Mouse (Mus musculus) C2C12 (cell line): ENCODE results near the gene Praf2. TPM values are rescaled to one million over a fixed set of nuclear protein-coding genes. Genes with fewer than 3 reads are reported as not detected.

Experiments used
- H3K27me3 ChIP-seq: one replicate; pipeline ENCODE4 v1.6.1; 2011; ENCODE audit not compliant: control insufficient read depth, insufficient read depth, insufficient read length
- H3K36me3 ChIP-seq: one replicate; pipeline ENCODE4 v1.6.1; 2011; ENCODE audit not compliant: control insufficient read depth, insufficient read depth
- H3K4me3 ChIP-seq: one replicate; pipeline ENCODE4 v1.5.1; 2011; ENCODE audit warnings: mild to moderate bottlenecking, control low read depth; ENCODE audit not compliant: poor library complexity, insufficient read depth, severe bottlenecking
- H3K79me2 ChIP-seq: one replicate; pipeline ENCODE4 v1.6.1; 2011; ENCODE audit not compliant: control insufficient read depth, insufficient read depth
- H3K79me3 ChIP-seq: one replicate; pipeline ENCODE4 v1.6.1; 2011; ENCODE audit warnings: low read depth, control low read depth
- H3ac ChIP-seq: one replicate; pipeline ENCODE3; 2011; ENCODE audit warnings: low read depth; ENCODE audit not compliant: control insufficient read depth, insufficient read length
- CEBPB ChIP-seq: IDR thresholded peaks from one replicate; pipeline ENCODE4 v1.6.1; 2011; ENCODE audit warnings: low read depth, mild to moderate bottlenecking, control low read depth, moderate library complexity
- CTCF ChIP-seq: IDR thresholded peaks from one replicate; pipeline ENCODE4 v1.5.1; 2011; ENCODE audit not compliant: control insufficient read depth, insufficient read depth, insufficient read length
- FOSL1 ChIP-seq: IDR thresholded peaks from one replicate; pipeline ENCODE4 v1.8.0; 2011; ENCODE audit warnings: mild to moderate bottlenecking, low read length; ENCODE audit not compliant: poor library complexity, insufficient read depth, severe bottlenecking
- MAX ChIP-seq: IDR thresholded peaks from one replicate; pipeline ENCODE4 v1.6.1; 2011; ENCODE audit warnings: mild to moderate bottlenecking, control low read depth
- MYOD1 ChIP-seq: IDR thresholded peaks from one replicate; pipeline ENCODE4 v1.6.1; 2011; ENCODE audit warnings: low read depth; ENCODE audit not compliant: control insufficient read depth, insufficient read length
- MYOG ChIP-seq: IDR thresholded peaks from one replicate; pipeline ENCODE4 v1.6.1; 2011; ENCODE audit not compliant: control insufficient read depth, insufficient read length; ENCODE audit errors: extremely low read depth
- USF1 ChIP-seq: IDR thresholded peaks from one replicate; pipeline ENCODE4 v1.6.1; 2011; ENCODE audit warnings: low read depth, mild to moderate bottlenecking, control low read depth, moderate library complexity
- polyA plus RNA-seq: library from polyadenylated mRNA; unstranded; fragments of >200 nt; fragmentation: generic; extraction: Trizol; gene quantifications from one replicate; pipeline ENCODE4 v1.2.1, GENCODE M21; 2012; ENCODE audit warnings: missing spikeins

Gene Praf2
- polyA plus RNA-seq, 1 experiment: 93.9 TPM

GRCm38 (mm10) chrX:7772766-7773165, 44.5 kb downstream of the Praf2 start:
- no peak overlapping the region for H3K4me3 ChIP-seq
- TF ChIP-seq USF1 (no peak), MYOD1 (no peak), FOSL1 (no peak), MAX (no peak), CTCF (no peak), MYOG (no peak)
- H3K27me3 ChIP-seq: no peaks in the 10 kb centered on the region
- no peaks in the 10 kb centered on the region for H3K79me2 ChIP-seq
- no peaks in the 10 kb centered on the region for H3K79me3 ChIP-seq
- no peak overlapping the region for H3ac ChIP-seq
- H3K36me3 ChIP-seq: peaks cover 31% of the 10 kb centered on the region

- H3ac ChIP-seq: no peak overlapping the region
- TF ChIP-seq MYOG: no peak
- TF ChIP-seq CTCF: no peak
- TF ChIP-seq USF1: no peak
- H3K27me3 ChIP-seq: no peaks in the 10 kb centered on the region
- H3K79me3 ChIP-seq: no peaks in the 10 kb centered on the region
- no peak overlapping the region for H3K4me3 ChIP-seq
- H3K36me3 ChIP-seq: peaks cover 14% of the 10 kb centered on the region
- no peaks in the 10 kb centered on the region for H3K79me2 ChIP-seq
These were observed 47.4 kb downstream of the Praf2 start for GRCm38 (mm10) chrX:7775501-7776205.

GRCm38 (mm10) chrX:7776329-7777082, 48.3 kb downstream of the Praf2 start:
- H3K27me3 ChIP-seq: no peaks in the 10 kb centered on the region
- TF ChIP-seq CTCF: peak; percentile 21
- no peak for TF ChIP-seq FOSL1
- TF ChIP-seq MAX: no peak
- no peak for TF ChIP-seq CEBPB
- TF ChIP-seq MYOG: no peak
- H3ac ChIP-seq: no peak overlapping the region
- H3K4me3 ChIP-seq: no peak overlapping the region
- no peaks in the 10 kb centered on the region for H3K79me2 ChIP-seq
- H3K36me3 ChIP-seq: peaks cover 14% of the 10 kb centered on the region
- no peaks in the 10 kb centered on the region for H3K79me3 ChIP-seq

GRCm38 (mm10) chrX:7778450-7779244, 50.4 kb downstream of the Praf2 start:
- Histone ChIP-seq H3K27me3 (no peaks in the 10 kb centered on the region), H3K79me2 (no peaks in the 10 kb centered on the region), H3K79me3 (no peaks in the 10 kb centered on the region), H3ac (no peak overlapping the region), H3K4me3 (no peak overlapping the region), H3K36me3 (peaks cover 4% of the 10 kb centered on the region)
- TF ChIP-seq USF1 (no peak), MAX (no peak), MYOG (no peak), CTCF (no peak), FOSL1 (no peak), MYOD1 (no peak), CEBPB (no peak)

- H3ac ChIP-seq: no peak overlapping the region
- H3K4me3 ChIP-seq: no peak overlapping the region
- no peaks in the 10 kb centered on the region for H3K79me2 ChIP-seq
- no peaks in the 10 kb centered on the region for H3K27me3 ChIP-seq
- TF ChIP-seq MYOD1 (no peak), MAX (no peak), CEBPB (no peak), CTCF (no peak), USF1 (no peak), FOSL1 (no peak), MYOG (no peak)
- no peaks in the 10 kb centered on the region for H3K36me3 ChIP-seq
- no peaks in the 10 kb centered on the region for H3K79me3 ChIP-seq
These were observed 51.1 kb downstream of the Praf2 start for GRCm38 (mm10) chrX:7779294-7779693.

Other genes with a start within 250 kb of the Praf2 start
- gene Foxp3, start 154.8 kb upstream of the Praf2 start, polyA plus RNA-seq: 0.11 TPM
- gene Ppp1r3f, start 154.2 kb upstream of the Praf2 start, polyA plus RNA-seq: 3.3 TPM
- 38.0 TPM for gene Ccdc22, start 122.9 kb upstream of the Praf2 start, polyA plus RNA-seq
- not detected for gene Cacna1f, start 121.4 kb upstream of the Praf2 start, polyA plus RNA-seq
- gene Syp, start 90.0 kb upstream of the Praf2 start, polyA plus RNA-seq: 0.75 TPM
- gene Prickle3, start 71.2 kb upstream of the Praf2 start, polyA plus RNA-seq: 3.0 TPM
- 549 TPM for gene Plp2, start 57.0 kb upstream of the Praf2 start, polyA plus RNA-seq
- gene Magix, start 47.2 kb upstream of the Praf2 start, polyA plus RNA-seq: 0.08 TPM
- 15.7 TPM for gene Gpkow, start 31.3 kb upstream of the Praf2 start, polyA plus RNA-seq
- 18.4 TPM for gene Wdr45, start 14.1 kb upstream of the Praf2 start, polyA plus RNA-seq
- 0.22 TPM for gene Gm45208, start 6.2 kb upstream of the Praf2 start, polyA plus RNA-seq
- 9.4 TPM for gene Ccdc120, start 22.5 kb downstream of the Praf2 start, polyA plus RNA-seq
- gene Tfe3, start 34.1 kb downstream of the Praf2 start, polyA plus RNA-seq: 46.7 TPM
- gene Gripap1, start 61.3 kb downstream of the Praf2 start, polyA plus RNA-seq: 17.9 TPM
- gene Kcnd1, start 93.8 kb downstream of the Praf2 start, polyA plus RNA-seq: 0.11 TPM
- 32.0 TPM for gene Otud5, start 112.9 kb downstream of the Praf2 start, polyA plus RNA-seq
- gene Pim2, start 149.8 kb downstream of the Praf2 start, polyA plus RNA-seq: 2.4 TPM
- 20.6 TPM for gene Slc35a2, start 155.6 kb downstream of the Praf2 start, polyA plus RNA-seq
- 79.2 TPM for gene Pqbp1, start 170.8 kb downstream of the Praf2 start, polyA plus RNA-seq
- gene Timm17b, start 170.9 kb downstream of the Praf2 start, polyA plus RNA-seq: 43.1 TPM
- gene Gm10491, start 179.4 kb downstream of the Praf2 start, polyA plus RNA-seq: not detected
- gene Gm10490, start 181.1 kb downstream of the Praf2 start, polyA plus RNA-seq: 0.27 TPM
- gene Pcsk1n, start 191.4 kb downstream of the Praf2 start, polyA plus RNA-seq: not detected
- gene Eras, start 200.2 kb downstream of the Praf2 start, polyA plus RNA-seq: not detected
- gene Hdac6, start 219.4 kb downstream of the Praf2 start, polyA plus RNA-seq: 19.0 TPM
- 0.02 TPM for gene Gata1, start 249.6 kb downstream of the Praf2 start, polyA plus RNA-seq